Mouse (Mus musculus) ES-E14 (cell line): ENCODE data around the gene N4bp1.

Experiments
- CHD2 ChIP-seq: IDR thresholded peaks from 2 replicates; pipeline ENCODE4 v1.6.1; 2014; ENCODE audit warnings: mild to moderate bottlenecking, low read depth, low read length, inconsistent platforms
- HCFC1 ChIP-seq: IDR thresholded peaks from 2 replicates; pipeline ENCODE4 v1.6.1; 2012; ENCODE audit warnings: low read length, inconsistent platforms, borderline replicate concordance; ENCODE audit not compliant: insufficient read depth
- MAFK ChIP-seq: IDR thresholded peaks from 2 replicates; pipeline ENCODE4 v1.6.1; 2014; ENCODE audit warnings: mild to moderate bottlenecking, low read depth, low read length, inconsistent platforms; ENCODE audit not compliant: insufficient read depth
- ZNF384 ChIP-seq: IDR thresholded peaks from 2 replicates; pipeline ENCODE4 v1.6.1; 2012; ENCODE audit warnings: low read depth, low read length, inconsistent platforms

DNA sequence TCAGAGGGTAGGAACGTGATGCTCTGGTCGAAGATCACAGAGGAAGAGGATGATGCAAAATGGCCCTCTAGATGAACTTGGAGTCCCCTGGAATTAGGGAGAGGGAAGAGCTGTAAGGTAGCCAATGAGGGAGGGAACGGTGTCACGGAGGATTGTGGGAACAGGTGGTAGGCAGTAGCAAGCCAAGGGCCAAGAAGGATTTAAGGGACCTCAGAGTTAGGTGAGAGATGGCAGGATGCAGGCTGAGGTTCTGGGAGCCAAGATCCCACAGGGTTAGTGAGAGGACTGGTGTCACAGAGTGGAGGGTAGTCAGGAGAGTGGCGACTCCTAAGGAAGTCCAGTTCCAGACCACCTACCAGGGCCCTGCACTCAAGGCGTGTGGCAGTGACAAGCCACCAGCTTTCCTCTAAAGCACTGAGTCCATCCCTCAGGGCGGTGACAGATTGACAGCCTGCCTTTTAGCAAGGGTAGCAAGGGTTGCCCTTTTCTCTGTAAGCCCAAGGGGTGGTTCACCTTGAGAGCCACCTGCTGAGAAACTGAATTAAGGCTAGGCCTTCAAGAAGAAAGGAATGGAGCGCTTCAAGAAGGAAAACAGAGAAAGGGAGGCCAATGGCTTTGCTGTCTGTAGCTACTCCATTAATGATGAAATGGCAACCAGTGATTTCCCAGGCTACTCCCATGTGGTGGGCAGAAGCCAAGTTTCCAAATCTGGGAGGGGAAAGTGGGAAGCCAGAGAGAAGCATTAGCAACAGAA is 43.3 kb downstream of the N4bp1 start:
- no peak for TF ChIP-seq HCFC1
- TF ChIP-seq ZNF384: no peak
- TF ChIP-seq MAFK: no peak
- TF ChIP-seq CHD2: no peak
